Mouse (Mus musculus) liver, embryonic 14.5 days (tissue): ENCODE results near the gene Tor1aip2. TPM values are rescaled to one million over a fixed set of nuclear protein-coding genes. Genes with fewer than 3 reads are reported as not detected.

Experiments used
- ATAC-seq: fragments of 200-750 bp; cut with Nextera tagmentation; 2 replicates; pipeline ENCODE4 v1.8.0; 2017; ENCODE audit warnings: moderate number of reproducible peaks, mild to moderate bottlenecking, moderate library complexity; ENCODE audit not compliant: insufficient read depth
- DNase-seq, 3 experiments: peaks; one replicate each; pipeline ENCODE4 v3.0.0-alpha.2; 2012 to 2013; ENCODE audit warnings: low read depth in 3 of 3, low spot score in 3 of 3
- H3K27ac ChIP-seq: fragments of 300-500 bp; sonication (generic); 2 replicates; pipeline ENCODE4 v1.5.1; 2014; ENCODE audit warnings: moderate library complexity, mild to moderate bottlenecking, control low read depth, inconsistent platforms
- H3K27me3 ChIP-seq: fragments of 300-500 bp; sonication (generic); 2 replicates; pipeline ENCODE4 v1.6.1; 2014; ENCODE audit warnings: mild to moderate bottlenecking, low read length, moderate library complexity; ENCODE audit not compliant: control insufficient read depth, insufficient read depth
- H3K36me3 ChIP-seq: fragments of 300-500 bp; sonication (generic); replicated peaks from 2 replicates; pipeline ENCODE4 v1.6.1; 2014; ENCODE audit warnings: low read depth; ENCODE audit not compliant: control insufficient read depth, insufficient read depth
- H3K4me1 ChIP-seq, 2 experiments: fragments of 200-500 bp in 1 of 2; fragments of 300-500 bp in 1 of 2; sonication (generic) in 1 of 2; replicated peaks; 2 replicates each; pipeline ENCODE4 v1.6.1; 2012 to 2014; ENCODE audit warnings: antibody characterized with exemption in 1 of 2, inconsistent platforms in 1 of 2, low read length in 1 of 2; ENCODE audit not compliant: control insufficient read depth in 2 of 2, insufficient read depth in 2 of 2
- H3K4me2 ChIP-seq: fragments of 300-500 bp; sonication (generic); 2 replicates; pipeline ENCODE4 v1.6.1; 2014; ENCODE audit warnings: low read depth, mild to moderate bottlenecking, control low read depth, moderate library complexity
- H3K4me3 ChIP-seq, 2 experiments: fragments of 200-500 bp in 1 of 2; fragments of 300-500 bp in 1 of 2; sonication (generic) in 1 of 2; 2 replicates each; pipeline ENCODE4 v1.5.1; 2012 to 2014; ENCODE audit warnings: low read depth in 2 of 2, low read length in 2 of 2, mild to moderate bottlenecking in 2 of 2, control low read depth in 1 of 2, inconsistent platforms in 1 of 2, moderate library complexity in 1 of 2; ENCODE audit not compliant: insufficient read depth in 1 of 2
- H3K9ac ChIP-seq: fragments of 300-500 bp; sonication (generic); replicated peaks from 2 replicates; pipeline ENCODE4 v1.6.1; 2014; ENCODE audit warnings: mild to moderate bottlenecking, control low read depth, moderate library complexity
- H3K9me3 ChIP-seq: fragments of 300-500 bp; sonication (generic); 2 replicates; pipeline ENCODE4 v1.6.1; 2016; ENCODE audit warnings: low read length, mixed read lengths; ENCODE audit not compliant: control insufficient read depth
- CTCF ChIP-seq: IDR thresholded peaks from 2 replicates; pipeline ENCODE4 v1.5.1; 2016; ENCODE audit warnings: antibody characterized with exemption, low read depth, control low read depth
- EP300 ChIP-seq: IDR thresholded peaks from 2 replicates; pipeline ENCODE4 v1.6.1; 2016; ENCODE audit warnings: antibody characterized with exemption, low read depth
- WGBS: fragments of 180-500 bp; shearing (Covaris S2); extraction: QIAGEN DNeasy Blood & Tissue Kit; methylation state at CpG from one replicate; pipeline ENCODE4 v1.1.7; 2014; ENCODE audit not compliant: insufficient replicate concordance; 5-methylcytosine and 5-hydroxymethylcytosine counted together
- polyA plus RNA-seq, 2 experiments: library from polyadenylated mRNA; depleted of rRNA in 1 of 2; stranded (reverse) in 1 of 2; unstranded in 1 of 2; fragments of >200 nt; fragmentation: Nextera tagmentation in 1 of 2; extraction: Ambion mirVana in 1 of 2; gene quantifications; 2 replicates each; pipeline versions ENCODE4 v1.2.1 to v1.2.3; 2012 to 2014

The Tor1aip2 gene
- polyA plus RNA-seq, 2 experiments: 34.6 to 40.2 TPM

DNA sequence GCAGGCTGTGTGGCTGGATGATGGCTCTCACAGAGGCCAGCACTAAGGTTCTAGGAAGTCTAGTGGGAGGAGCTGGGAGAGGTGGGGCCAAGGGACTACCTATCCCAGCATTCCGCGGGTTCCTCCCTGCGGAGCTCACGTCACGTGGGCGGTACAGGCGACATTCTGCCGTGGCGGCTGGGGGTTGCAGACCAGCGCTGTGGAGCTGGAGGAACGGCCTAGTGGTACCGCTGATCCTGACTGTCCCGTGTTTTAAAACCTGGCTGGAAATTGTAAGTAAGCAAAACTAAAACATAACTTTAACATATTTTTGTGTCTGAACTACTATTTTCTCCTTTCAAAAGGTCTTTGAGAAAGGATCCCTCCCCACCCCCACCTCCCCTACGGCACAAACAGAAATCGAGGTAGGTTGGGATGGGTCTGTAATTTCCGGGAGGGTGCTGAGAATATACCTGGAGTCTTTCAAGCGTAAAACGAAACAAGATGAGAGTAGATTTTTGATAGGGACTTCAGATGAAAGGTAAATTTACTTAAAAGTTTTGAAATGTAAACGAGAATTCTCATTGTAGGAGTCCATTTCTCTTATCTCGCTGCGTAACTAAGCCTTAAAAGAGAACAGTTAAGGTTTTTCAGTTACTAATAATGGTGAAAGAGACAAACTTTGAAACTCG lies 5.7 kb downstream of the Tor1aip2 start:
- Histone ChIP-seq H3K4me3 (peak overlapping the region; percentile 54 to 70), H3K9me3 (no peaks in the 10 kb centered on the region), H3K4me1 (peaks cover 16 to 28% of the 10 kb centered on the region in 2 experiments), H3K4me2 (peak overlapping the region; percentile 83), H3K9ac (peak overlapping the region; percentile 81), H3K36me3 (peaks cover 25% of the 10 kb centered on the region), H3K27ac (peak overlapping the region; percentile 78), H3K27me3 (no peaks in the 10 kb centered on the region)
- TF ChIP-seq CTCF (no peak), EP300 (no peak)
- DNase-seq: peak; percentile 90 to 93 (median 92)
- ATAC-seq: peak; percentile 72
- under 1% methylated on average over 22 of the region's 22 CpGs for whole genome bisulfite sequencing

DNA sequence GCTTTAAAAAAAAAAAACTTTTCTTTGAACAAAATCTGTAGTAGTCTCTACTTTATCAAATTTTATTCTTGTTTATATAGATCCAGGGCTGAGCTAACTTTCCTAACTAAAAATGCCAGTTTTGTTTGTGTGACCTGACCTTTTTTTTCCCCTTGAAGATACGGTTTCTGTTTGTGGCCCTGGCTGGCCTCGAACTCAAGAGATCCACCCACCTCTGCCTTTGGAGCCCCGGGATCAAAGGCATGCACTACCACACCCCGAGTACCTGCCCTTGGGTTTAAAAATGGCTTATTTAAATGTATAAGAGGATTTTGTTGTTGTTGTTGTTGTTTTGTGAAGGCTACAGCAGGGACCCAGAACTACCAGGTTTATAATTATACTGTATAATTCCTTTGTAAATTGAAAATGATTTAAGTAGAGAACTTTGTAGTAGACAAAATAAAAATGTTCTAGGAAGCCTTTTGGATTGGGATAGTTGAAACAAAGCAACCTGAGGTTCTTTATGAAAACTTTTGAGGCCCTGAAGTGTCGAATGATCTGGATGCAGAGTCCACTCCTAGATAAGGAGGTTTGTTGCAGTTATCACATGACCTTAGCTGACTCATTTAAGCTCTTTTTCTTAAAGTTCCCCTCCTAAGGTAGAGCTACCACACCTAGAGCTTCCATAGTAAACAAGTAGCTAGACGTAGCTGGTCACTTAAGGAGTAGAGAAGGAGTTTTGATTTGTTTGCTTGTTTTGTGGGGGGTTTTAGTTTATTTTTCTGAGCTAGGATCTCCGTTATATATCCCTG lies 6.4 kb downstream of the Tor1aip2 start:
- H3K4me1 ChIP-seq: peaks cover 16 to 28% of the 10 kb centered on the region in 2 experiments
- H3K27ac ChIP-seq: peak overlapping the region; percentile 49
- H3K36me3 ChIP-seq: peaks cover 27% of the 10 kb centered on the region
- ATAC-seq (peak; percentile 32; the same call in 1 of the 2 replicates), DNase-seq (peak in 2 of 3 experiments; percentile 42 to 49)
- H3K4me2 ChIP-seq: peak overlapping the region; percentile 83
- no peaks in the 10 kb centered on the region for H3K27me3 ChIP-seq
- peak overlapping the region; percentile 54 to 70 for H3K4me3 ChIP-seq
- no peak for TF ChIP-seq EP300
- TF ChIP-seq CTCF: no peak
- no peaks in the 10 kb centered on the region for H3K9me3 ChIP-seq
- WGBS: 20% methylated on average over 7 of the region's 7 CpGs
- H3K9ac ChIP-seq: peak overlapping the region; percentile 66

GRCm38 (mm10) chr1:156042481-156042880 lies 7.3 kb downstream of the Tor1aip2 start:
- TF ChIP-seq EP300 (no peak), CTCF (no peak)

DNA sequence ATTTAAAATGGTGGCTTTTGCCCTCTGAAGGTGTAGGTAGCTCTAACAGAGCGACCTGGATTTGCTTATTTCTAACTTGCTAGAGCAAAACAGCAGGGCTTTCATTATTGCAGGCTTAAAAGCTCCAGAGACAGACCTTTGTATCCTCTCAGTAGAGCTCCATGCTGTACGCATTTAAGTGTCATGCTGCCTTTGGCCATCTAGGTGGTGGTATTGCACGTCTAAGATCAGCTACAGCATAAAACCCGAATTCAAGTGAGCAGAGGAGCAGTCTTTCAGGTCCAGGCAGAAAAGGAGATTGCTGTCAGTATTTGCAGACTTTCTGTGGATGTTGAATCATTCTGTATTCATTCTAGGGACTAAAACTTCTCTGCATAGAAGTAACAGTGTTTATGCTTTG lies 7.8 kb downstream of the Tor1aip2 start:
- H3K4me2 ChIP-seq: peak overlapping the region; percentile 83
- WGBS: 26% methylated on average over 4 of the region's 4 CpGs
- no peaks in the 10 kb centered on the region for H3K9me3 ChIP-seq
- H3K27ac ChIP-seq: no peak overlapping the region
- peaks cover 39% of the 10 kb centered on the region for H3K36me3 ChIP-seq
- H3K4me1 ChIP-seq: peaks cover 16 to 28% of the 10 kb centered on the region in 2 experiments
- no peak for ATAC-seq
- no peaks in the 10 kb centered on the region for H3K27me3 ChIP-seq
- TF ChIP-seq EP300: no peak
- peak; percentile 73 for TF ChIP-seq CTCF
- peak; percentile 49 to 64 (median 58) for DNase-seq
- 0 out of 4 replicates have a peak overlapping the region, but pooled peaks of 1 of the 2 experiments have one; percentile 20 for H3K4me3 ChIP-seq
- H3K9ac ChIP-seq: peak overlapping the region; percentile 4; the same call in 1 of the 2 replicates

More at GRCm38 (mm10) chr1:156042481-156042880, 7.3 kb downstream of the Tor1aip2 start:
- Histone ChIP-seq H3K9me3 (no peaks in the 10 kb centered on the region), H3K27ac (peak overlapping the region; percentile 49), H3K4me2 (peak overlapping the region; percentile 83), H3K4me1 (peaks cover 16 to 28% of the 10 kb centered on the region in 2 experiments), H3K9ac (peak overlapping the region; percentile 66), H3K36me3 (peaks cover 34% of the 10 kb centered on the region), H3K27me3 (no peaks in the 10 kb centered on the region), H3K4me3 (peak overlapping the region; percentile 54 to 70; a peak in 3 of 4 replicates)
- no peak for ATAC-seq
- no peak for DNase-seq
- 46% methylated on average over 5 of the region's 5 CpGs for WGBS

- H3K27me3 ChIP-seq: no peaks in the 10 kb centered on the region
- no peak overlapping the region for H3K27ac ChIP-seq
- no peaks in the 10 kb centered on the region for H3K9me3 ChIP-seq
- H3K4me3 ChIP-seq: no peak overlapping the region
- no peak for ATAC-seq
- H3K4me2 ChIP-seq: peak overlapping the region; percentile 20; the same call in 1 of the 2 replicates
- WGBS: 52% methylated on average over 5 of the region's 5 CpGs
- TF ChIP-seq EP300: no peak
- TF ChIP-seq CTCF: no peak
- H3K4me1 ChIP-seq: peaks cover 16 to 23% of the 10 kb centered on the region in 2 experiments
- no peak for DNase-seq
- H3K36me3 ChIP-seq: peaks cover 47% of the 10 kb centered on the region
- H3K9ac ChIP-seq: no peak overlapping the region
Measured at GRCm38 (mm10) chr1:156044211-156044611, 9.0 kb downstream of the Tor1aip2 start.
